ENCODE assay signal across 8 mouse cellular contexts in the genomic region with DNA sequence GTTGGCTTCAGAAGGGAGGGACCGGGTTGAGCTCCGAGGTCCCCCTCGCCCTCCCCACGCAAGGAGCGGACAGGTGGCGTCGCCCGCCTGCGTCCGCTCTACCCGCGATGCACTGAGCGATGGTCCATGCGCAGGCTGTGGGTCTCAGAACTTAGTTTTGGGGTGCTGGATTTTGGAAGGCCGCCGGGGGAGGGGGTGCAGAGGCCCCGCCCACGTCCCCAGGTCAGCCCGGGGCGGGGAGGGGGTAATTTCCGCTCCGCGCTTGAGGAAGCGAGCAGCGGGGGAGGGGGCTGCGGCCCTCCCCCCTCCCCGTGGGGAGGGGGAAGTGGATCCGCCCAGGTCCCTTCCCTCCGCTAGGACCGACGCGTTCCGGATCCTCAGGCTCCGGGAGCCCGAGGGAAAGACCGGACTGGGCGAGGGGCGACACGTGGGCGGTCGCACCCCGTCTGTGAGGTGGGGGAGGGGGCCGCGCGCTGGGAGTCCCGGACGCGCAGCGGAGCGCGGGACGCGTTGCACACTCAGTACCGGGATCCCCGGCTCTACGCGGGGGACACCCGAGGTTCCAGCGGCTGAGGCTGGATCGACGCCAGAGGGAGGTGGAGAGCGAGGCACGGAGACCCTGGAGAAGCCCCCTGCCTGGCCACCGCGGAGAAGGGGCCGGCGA. TPM values are rescaled to one million over a fixed set of nuclear protein-coding genes. Genes with fewer than 3 reads are reported as not detected.
DNase-seq lines count a peak whose midpoint lies in the region; ATAC-seq and TF ChIP-seq lines count a peak whose summit lies in the region.
"Had no signal": no experiment of that assay in that cellular context is flagged by ENCODE, and none has a peak within 500 bp of the region (broad histone marks: within the 10 kb centered on the region; RNA-seq: fewer than 3 reads in every experiment).

No protein-coding gene starts in this region.

- peak overlapping the region; percentile 98 for H3K27ac ChIP-seq in embryonic facial prominence, embryonic 11.5 days (replicated peaks; ENCODE audit: low read depth, low read length)
- H3K27ac ChIP-seq in hindbrain, embryonic 11.5 days (ENCODE audit: low read depth, low read length): peak overlapping the region; percentile 99
- 0 out of 2 replicates have a peak overlapping the region, but pooled peaks have one; percentile 7 for H3K27ac ChIP-seq in liver, embryonic 15.5 days (replicated peaks)
- H3K27ac ChIP-seq in stomach, postnatal 0 days (replicated peaks): no peak overlapping the region

- no peaks in the 10 kb centered on the region for H3K9me3 ChIP-seq in embryonic facial prominence, embryonic 11.5 days (replicated peaks; ENCODE audit: control insufficient read depth, low read length)
- no peaks in the 10 kb centered on the region for H3K9me3 ChIP-seq in hindbrain, embryonic 11.5 days (ENCODE audit: control insufficient read depth, low read length)
- no peaks in the 10 kb centered on the region for H3K9me3 ChIP-seq in liver, embryonic 15.5 days (replicated peaks)
- H3K9me3 ChIP-seq in stomach, postnatal 0 days (ENCODE audit: control insufficient read depth, low read length): no peaks in the 10 kb centered on the region

- peak; percentile 83 for ATAC-seq in embryonic facial prominence, embryonic 11.5 days (replicated peaks; ENCODE audit: insufficient number of reproducible peaks, low FRiP score, low TSS enrichment, low read depth)
- peak; percentile 82 for ATAC-seq in hindbrain, embryonic 11.5 days (ENCODE audit: low FRiP score)
- ATAC-seq in liver, embryonic 15.5 days (ENCODE audit: insufficient read depth): peak; percentile 17; the same call in 1 of the 2 replicates
- ATAC-seq in stomach, postnatal 0 days (ENCODE audit: low FRiP score, low TSS enrichment): 0 out of 2 replicates have a peak, but pooled peaks have one; percentile 18

- no peaks in the 10 kb centered on the region for H3K27me3 ChIP-seq in embryonic facial prominence, embryonic 11.5 days (ENCODE audit: control insufficient read depth, insufficient read depth, low read length)
- no peaks in the 10 kb centered on the region for H3K27me3 ChIP-seq in hindbrain, embryonic 11.5 days (ENCODE audit: control insufficient read depth, insufficient read depth, low read length)
- H3K27me3 ChIP-seq in liver, embryonic 15.5 days: peaks cover 54% of the 10 kb centered on the region
- H3K27me3 ChIP-seq in stomach, postnatal 0 days (ENCODE audit: control insufficient read depth, insufficient read depth, low read length): peaks cover 7% of the 10 kb centered on the region; the same call in 1 of the 2 replicates

- H3K36me3 ChIP-seq in embryonic facial prominence, embryonic 11.5 days (replicated peaks; ENCODE audit: control insufficient read depth, insufficient read depth, low read depth, low read length): no peaks in the 10 kb centered on the region
- H3K36me3 ChIP-seq in hindbrain, embryonic 11.5 days (ENCODE audit: control insufficient read depth, insufficient read depth, low read length): no peaks in the 10 kb centered on the region
- no peaks in the 10 kb centered on the region for H3K36me3 ChIP-seq in liver, embryonic 15.5 days (replicated peaks)
- no peaks in the 10 kb centered on the region for H3K36me3 ChIP-seq in stomach, postnatal 0 days (ENCODE audit: control insufficient read depth, insufficient read depth, low read length)

- no peaks in the 10 kb centered on the region; the same call in 1 of the 2 replicates for H3K4me1 ChIP-seq in embryonic facial prominence, embryonic 11.5 days (ENCODE audit: control insufficient read depth, insufficient read depth, low read length)
- peaks cover 5% of the 10 kb centered on the region for H3K4me1 ChIP-seq in hindbrain, embryonic 11.5 days (replicated peaks; ENCODE audit: control insufficient read depth, insufficient read depth, low read length)
- H3K4me1 ChIP-seq in liver, embryonic 15.5 days (replicated peaks): peaks cover 54% of the 10 kb centered on the region
- H3K4me1 ChIP-seq in stomach, postnatal 0 days (replicated peaks; ENCODE audit: control insufficient read depth, insufficient read depth): 0 out of 2 replicates have a peak, but pooled peaks cover 4% of the 10 kb centered on the region

- DNase-seq in right cerebral cortex, postnatal 4 days: peak; percentile 60
- no peak for DNase-seq in right cerebral cortex, postnatal 36 days (ENCODE audit: low spot score in 2 of 2)
- peak; percentile 94 for DNase-seq in embryonic facial prominence, embryonic 11.5 days (ENCODE audit: low spot score)
- peak; percentile 93 for DNase-seq in hindbrain, embryonic 11.5 days (ENCODE audit: low spot score)
- peak; percentile 40 for DNase-seq in stomach, postnatal 0 days (ENCODE audit: low spot score)
- DNase-seq in ovary, postnatal 14 days (ENCODE audit: low spot score): no peak

- peak overlapping the region; percentile 99 for H3K9ac ChIP-seq in embryonic facial prominence, embryonic 11.5 days (replicated peaks; ENCODE audit: low read length)
- peak overlapping the region; percentile 99 for H3K9ac ChIP-seq in hindbrain, embryonic 11.5 days (ENCODE audit: low read depth, low read length)
- H3K9ac ChIP-seq in liver, embryonic 15.5 days: peak overlapping the region; percentile 64
- 0 out of 2 replicates have a peak overlapping the region, but pooled peaks have one; percentile 23 for H3K9ac ChIP-seq in stomach, postnatal 0 days (ENCODE audit: low read length)

- WGBS in embryonic facial prominence, embryonic 11.5 days: 0% methylated on average over 53 of the region's 67 CpGs
- under 1% methylated on average over 64 of the region's 67 CpGs for WGBS in hindbrain, embryonic 11.5 days
- WGBS in liver, embryonic 15.5 days (ENCODE audit: insufficient replicate concordance): under 1% methylated on average over 64 of the region's 67 CpGs
- WGBS in stomach, postnatal 0 days: under 1% methylated on average over 55 of the region's 67 CpGs

- peak overlapping the region; percentile 98 for H3K4me3 ChIP-seq in embryonic facial prominence, embryonic 11.5 days (ENCODE audit: low read depth, low read length)
- peak overlapping the region; percentile 97 for H3K4me3 ChIP-seq in hindbrain, embryonic 11.5 days (ENCODE audit: low read depth, low read length)
- H3K4me3 ChIP-seq in liver, embryonic 15.5 days (replicated peaks): peak overlapping the region; percentile 71
- peak overlapping the region; percentile 62 for H3K4me3 ChIP-seq in stomach, postnatal 0 days (ENCODE audit: low read depth, low read length)

- H3K4me2 ChIP-seq in embryonic facial prominence, embryonic 11.5 days (ENCODE audit: low read depth, low read length): peak overlapping the region; percentile 84
- peak overlapping the region; percentile 88 for H3K4me2 ChIP-seq in hindbrain, embryonic 11.5 days (replicated peaks; ENCODE audit: low read depth, low read length)
- peak overlapping the region; percentile 95 for H3K4me2 ChIP-seq in liver, embryonic 15.5 days
- peak overlapping the region; percentile 88 for H3K4me2 ChIP-seq in stomach, postnatal 0 days (replicated peaks; ENCODE audit: low read depth)

- no peak; the same call in 1 of the 2 replicates for TF ChIP-seq CTCF in stomach, postnatal 0 days (IDR thresholded peaks at IDR 0.05; ENCODE audit: low read depth)

- no peak for TF ChIP-seq EP300 in stomach, postnatal 0 days (optimal IDR thresholded peaks at IDR 0.05)

RNA-seq across cellular contexts. Expression of gene Igf2bp1, which starts 1.2 kb away (rescaled TPM):
- 78.7 and 85.5 TPM in 2 replicates for polyA plus RNA-seq in embryonic facial prominence, embryonic 11.5 days (2014; fragmentation: Nextera tagmentation; extraction: Ambion mirVana)
- polyA plus RNA-seq in hindbrain, embryonic 11.5 days (2014; fragmentation: Nextera tagmentation; extraction: Ambion mirVana): 80.6 and 83.9 TPM in 2 replicates
- polyA plus RNA-seq in liver, embryonic 15.5 days (2015; fragmentation: Nextera tagmentation; extraction: Ambion mirVana): 11.9 and 12.9 TPM in 2 replicates
- 4.3 and 5.2 TPM in 2 replicates for polyA plus RNA-seq in stomach, postnatal 0 days (2015; fragmentation: Nextera tagmentation; extraction: Ambion mirVana)
- polyA plus RNA-seq: spleen, adult 2 months had no signal

RNA-seq across cellular contexts. Expression of gene Gip, which starts 17.4 kb away (rescaled TPM):
- 0.50 TPM in 1 of 2 replicates, not detected in the other for polyA plus RNA-seq in embryonic facial prominence, embryonic 11.5 days (2014; fragmentation: Nextera tagmentation; extraction: Ambion mirVana)
- not detected in 2 replicates for polyA plus RNA-seq in hindbrain, embryonic 11.5 days (2014; fragmentation: Nextera tagmentation; extraction: Ambion mirVana)
- not detected in 2 replicates for polyA plus RNA-seq in liver, embryonic 15.5 days (2015; fragmentation: Nextera tagmentation; extraction: Ambion mirVana)
- polyA plus RNA-seq in stomach, postnatal 0 days (2015; fragmentation: Nextera tagmentation; extraction: Ambion mirVana): 1.8 and 3.2 TPM in 2 replicates
- polyA plus RNA-seq: spleen, adult 2 months had no signal

RNA-seq across cellular contexts. Expression of gene Snf8, which starts 27.7 kb away (rescaled TPM):
- polyA plus RNA-seq in embryonic facial prominence, embryonic 11.5 days (2014; fragmentation: Nextera tagmentation; extraction: Ambion mirVana): 37.3 and 37.7 TPM in 2 replicates
- 47.3 and 48.8 TPM in 2 replicates for polyA plus RNA-seq in hindbrain, embryonic 11.5 days (2014; fragmentation: Nextera tagmentation; extraction: Ambion mirVana)
- 61.1 and 64.2 TPM in 2 replicates for polyA plus RNA-seq in liver, embryonic 15.5 days (2015; fragmentation: Nextera tagmentation; extraction: Ambion mirVana)
- 76.0 and 83.0 TPM in 2 replicates for polyA plus RNA-seq in stomach, postnatal 0 days (2015; fragmentation: Nextera tagmentation; extraction: Ambion mirVana)

RNA-seq across cellular contexts. Expression of gene Ube2z, which starts 58.2 kb away (rescaled TPM):
- polyA plus RNA-seq in embryonic facial prominence, embryonic 11.5 days (2014; fragmentation: Nextera tagmentation; extraction: Ambion mirVana): 28.2 and 28.3 TPM in 2 replicates
- 20.9 and 25.2 TPM in 2 replicates for polyA plus RNA-seq in hindbrain, embryonic 11.5 days (2014; fragmentation: Nextera tagmentation; extraction: Ambion mirVana)
- 14.4 and 16.5 TPM in 2 replicates for polyA plus RNA-seq in liver, embryonic 15.5 days (2015; fragmentation: Nextera tagmentation; extraction: Ambion mirVana)
- polyA plus RNA-seq in stomach, postnatal 0 days (2015; fragmentation: Nextera tagmentation; extraction: Ambion mirVana): 26.4 and 28.7 TPM in 2 replicates

Comparison
In these comparisons a context has a peak if more than half of its experiments do, and no peak if none do; other contexts are left out.
1. DNase-seq: peak in right cerebral cortex, postnatal 4 days (single experiment), embryonic facial prominence, embryonic 11.5 days (single experiment), hindbrain, embryonic 11.5 days (single experiment) and stomach, postnatal 0 days (single experiment); none in right cerebral cortex, postnatal 36 days (0 of 2) and ovary, postnatal 14 days (single experiment).
2. ATAC-seq: peak in every context shown above with its lines; median percentile 83 in embryonic facial prominence, embryonic 11.5 days; 82 in hindbrain, embryonic 11.5 days; 18 in stomach, postnatal 0 days; 17 in liver, embryonic 15.5 days.
3. H3K9ac ChIP-seq: peak in every context shown above with its lines; median percentile 99 in embryonic facial prominence, embryonic 11.5 days; 99 in hindbrain, embryonic 11.5 days; 64 in liver, embryonic 15.5 days; 23 in stomach, postnatal 0 days.
4. Peak in every context shown above with its lines, with median percentiles within 50 percentile points of each other: H3K4me2 ChIP-seq and H3K4me3 ChIP-seq.